Mouse (Mus musculus): Measurements from ENCODE around the gene Smcp. TPM values are rescaled to one million over a fixed set of nuclear protein-coding genes. Genes with fewer than 3 reads are reported as not detected.

Gene Smcp
- polyA plus RNA-seq, 1 experiment from 2014 or later = not detected

- Histone ChIP-seq H3K27ac (no peak overlapping the region), H3K36me3 (no peaks in the 10 kb centered on the region), H3K9me3 (no peaks in the 10 kb centered on the region), H3K4me1 (replicated peaks) (no peaks in the 10 kb centered on the region), H3K9ac (replicated peaks) (no peak overlapping the region), H3K4me2 (replicated peaks) (no peak overlapping the region), H3K4me3 (replicated peaks) (no peak overlapping the region), H3K27me3 (no peaks in the 10 kb centered on the region)
- no peak for ATAC-seq
- 53% methylated on average over 3 of the region's 3 CpGs for WGBS
Observed at GRCm38 (mm10) chr3:92583164-92583826, 5.5 kb downstream of the Smcp start.

GRCm38 (mm10) chr3:92579508-92579907, 9.3 kb downstream of the Smcp start:
- Histone ChIP-seq H3K27me3 (no peaks in the 10 kb centered on the region), H3K9ac (replicated peaks) (no peak overlapping the region), H3K4me3 (replicated peaks) (no peak overlapping the region), H3K36me3 (no peaks in the 10 kb centered on the region), H3K27ac (no peak overlapping the region), H3K9me3 (no peaks in the 10 kb centered on the region), H3K4me2 (replicated peaks) (no peak overlapping the region), H3K4me1 (replicated peaks) (no peaks in the 10 kb centered on the region)
- ATAC-seq = no peak
- WGBS = 67% methylated on average over 1 of the region's 1 CpGs

GRCm38 (mm10) chr3:92578652-92579413, 10.0 kb downstream of the Smcp start:
- no peak overlapping the region for H3K4me3 ChIP-seq (replicated peaks)
- WGBS = 49% methylated on average over 4 of the region's 4 CpGs
- H3K4me2 ChIP-seq (replicated peaks) = no peak overlapping the region
- no peak overlapping the region for H3K9ac ChIP-seq (replicated peaks)
- no peaks in the 10 kb centered on the region for H3K27me3 ChIP-seq
- H3K36me3 ChIP-seq = no peaks in the 10 kb centered on the region
- ATAC-seq = no peak
- H3K9me3 ChIP-seq = no peaks in the 10 kb centered on the region
- no peaks in the 10 kb centered on the region for H3K4me1 ChIP-seq (replicated peaks)
- H3K27ac ChIP-seq = no peak overlapping the region

GRCm38 (mm10) chr3:92573449-92574041, 15.3 kb downstream of the Smcp start, which contains the start of gene Ivl:
Gene Ivl (minus strand): TSS chr3:92573735.
- no peak within 1 kb of the TSS for H3K27ac ChIP-seq
- H3K9ac ChIP-seq (replicated peaks) = no peak within 1 kb of the TSS
- H3K4me1 ChIP-seq (replicated peaks) = no peaks in the 10 kb centered on the region
- no peaks in the 10 kb centered on the region for H3K27me3 ChIP-seq
- WGBS = 75% methylated on average over 1 of the region's 1 CpGs
- no peak for ATAC-seq
- H3K4me2 ChIP-seq (replicated peaks) = no peak within 1 kb of the TSS
- H3K4me3 ChIP-seq (replicated peaks) = no peak within 1 kb of the TSS
- H3K36me3 ChIP-seq = no peaks in the 10 kb centered on the region
- H3K9me3 ChIP-seq = no peaks in the 10 kb centered on the region

- Histone ChIP-seq H3K4me1 (replicated peaks) (no peaks in the 10 kb centered on the region), H3K27me3 (no peaks in the 10 kb centered on the region), H3K9ac (replicated peaks) (no peak overlapping the region), H3K4me2 (replicated peaks) (no peak overlapping the region), H3K9me3 (no peaks in the 10 kb centered on the region), H3K36me3 (no peaks in the 10 kb centered on the region), H3K27ac (no peak overlapping the region), H3K4me3 (replicated peaks) (no peak overlapping the region)
- ATAC-seq = no peak
- 79% methylated on average over 2 of the region's 2 CpGs for WGBS
Observed at GRCm38 (mm10) chr3:92572514-92573155, 16.2 kb downstream of the Smcp start.

GRCm38 (mm10) chr3:92568752-92569151, 20.0 kb downstream of the Smcp start:
- ATAC-seq = no peak
- H3K27ac ChIP-seq = no peak overlapping the region
- no peaks in the 10 kb centered on the region for H3K9me3 ChIP-seq
- 84% methylated on average over 2 of the region's 2 CpGs for WGBS
- no peaks in the 10 kb centered on the region for H3K27me3 ChIP-seq
- H3K4me3 ChIP-seq (replicated peaks) = no peak overlapping the region
- no peaks in the 10 kb centered on the region for H3K36me3 ChIP-seq
- H3K4me2 ChIP-seq (replicated peaks) = no peak overlapping the region
- H3K4me1 ChIP-seq (replicated peaks) = no peaks in the 10 kb centered on the region
- H3K9ac ChIP-seq (replicated peaks) = no peak overlapping the region

GRCm38 (mm10) chr3:92565418-92565817, 23.4 kb downstream of the Smcp start:
- Histone ChIP-seq H3K9ac (replicated peaks) (no peak overlapping the region), H3K36me3 (no peaks in the 10 kb centered on the region), H3K4me2 (replicated peaks) (no peak overlapping the region), H3K4me3 (replicated peaks) (no peak overlapping the region), H3K9me3 (no peaks in the 10 kb centered on the region), H3K27ac (no peak overlapping the region), H3K4me1 (replicated peaks) (no peaks in the 10 kb centered on the region), H3K27me3 (no peaks in the 10 kb centered on the region)
- no peak for ATAC-seq

GRCm38 (mm10) chr3:92534411-92534810, 54.4 kb downstream of the Smcp start, which contains the start of gene 2310046K23Rik:
Gene 2310046K23Rik (minus strand): TSS chr3:92534511.
- no peaks in the 10 kb centered on the region for H3K4me1 ChIP-seq (replicated peaks)
- H3K4me2 ChIP-seq (replicated peaks) = no peak within 1 kb of the TSS
- no peak for ATAC-seq
- no peaks in the 10 kb centered on the region for H3K36me3 ChIP-seq
- H3K27ac ChIP-seq = no peak within 1 kb of the TSS
- no peaks in the 10 kb centered on the region for H3K9me3 ChIP-seq
- no peak within 1 kb of the TSS for H3K4me3 ChIP-seq (replicated peaks)
- no peak within 1 kb of the TSS for H3K9ac ChIP-seq (replicated peaks)
- 89% methylated on average over 3 of the region's 3 CpGs for WGBS
- H3K27me3 ChIP-seq = no peaks in the 10 kb centered on the region

Other genes starting within 250 kb of the Smcp start
- gene Sprr2d, start 249.9 kb downstream of the Smcp start, polyA plus RNA-seq (2015; fragmentation: Nextera tagmentation; extraction: Ambion mirVana) = not detected in 2 replicates
- not detected in 2 replicates for gene Sprr2e, start 236.9 kb downstream of the Smcp start, polyA plus RNA-seq (2015; fragmentation: Nextera tagmentation; extraction: Ambion mirVana)
- gene Sprr2f, start 223.8 kb downstream of the Smcp start, polyA plus RNA-seq (2015; fragmentation: Nextera tagmentation; extraction: Ambion mirVana) = not detected in 2 replicates
- gene Sprr2h, start 203.3 kb downstream of the Smcp start, polyA plus RNA-seq (2015; fragmentation: Nextera tagmentation; extraction: Ambion mirVana) = not detected in 2 replicates
- not detected in 2 replicates for gene Sprr2i, start 181.0 kb downstream of the Smcp start, polyA plus RNA-seq (2015; fragmentation: Nextera tagmentation; extraction: Ambion mirVana)
- gene Sprr2j-ps, start 170.9 kb downstream of the Smcp start, polyA plus RNA-seq (2015; fragmentation: Nextera tagmentation; extraction: Ambion mirVana) = not detected in 2 replicates
- gene Gm9774, start 159.6 kb downstream of the Smcp start, polyA plus RNA-seq (2015; fragmentation: Nextera tagmentation; extraction: Ambion mirVana) = 9.8 and 12.0 TPM in 2 replicates
- not detected in 2 replicates for gene Sprr2k, start 156.4 kb downstream of the Smcp start, polyA plus RNA-seq (2015; fragmentation: Nextera tagmentation; extraction: Ambion mirVana)
- gene Sprr1b, start 150.2 kb downstream of the Smcp start, polyA plus RNA-seq (2015; fragmentation: Nextera tagmentation; extraction: Ambion mirVana) = not detected in 2 replicates
- gene Sprr3, start 130.3 kb downstream of the Smcp start, polyA plus RNA-seq (2015; fragmentation: Nextera tagmentation; extraction: Ambion mirVana) = not detected in 2 replicates
- gene Sprr1a, start 103.1 kb downstream of the Smcp start, polyA plus RNA-seq (2015; fragmentation: Nextera tagmentation; extraction: Ambion mirVana) = not detected in 2 replicates
- gene Sprr4, start 88.5 kb downstream of the Smcp start, polyA plus RNA-seq (2015; fragmentation: Nextera tagmentation; extraction: Ambion mirVana) = not detected in 2 replicates
- not detected in 2 replicates for gene 2310046K23Rik, start 54.5 kb downstream of the Smcp start, polyA plus RNA-seq (2015; fragmentation: Nextera tagmentation; extraction: Ambion mirVana)
- not detected in 2 replicates for gene Ivl, start 15.3 kb downstream of the Smcp start, polyA plus RNA-seq (2015; fragmentation: Nextera tagmentation; extraction: Ambion mirVana)
- gene 2210017I01Rik, start 18.5 kb upstream of the Smcp start, polyA plus RNA-seq (2015; fragmentation: Nextera tagmentation; extraction: Ambion mirVana) = not detected in 2 replicates
- gene Lce6a, start 32.7 kb upstream of the Smcp start, polyA plus RNA-seq (2015; fragmentation: Nextera tagmentation; extraction: Ambion mirVana) = not detected in 2 replicates
- gene Lce1a1, start 59.3 kb upstream of the Smcp start, polyA plus RNA-seq (2015; fragmentation: Nextera tagmentation; extraction: Ambion mirVana) = not detected in 2 replicates
- gene Lce1b, start 67.9 kb upstream of the Smcp start, polyA plus RNA-seq (2015; fragmentation: Nextera tagmentation; extraction: Ambion mirVana) = not detected in 2 replicates
- not detected in 2 replicates for gene Lce1a2, start 81.3 kb upstream of the Smcp start, polyA plus RNA-seq (2015; fragmentation: Nextera tagmentation; extraction: Ambion mirVana)
- gene Lce1c, start 90.2 kb upstream of the Smcp start, polyA plus RNA-seq (2015; fragmentation: Nextera tagmentation; extraction: Ambion mirVana) = not detected in 2 replicates
- not detected in 2 replicates for gene Lce1d, start 98.2 kb upstream of the Smcp start, polyA plus RNA-seq (2015; fragmentation: Nextera tagmentation; extraction: Ambion mirVana)
- not detected in 2 replicates for gene Lce1e, start 120.1 kb upstream of the Smcp start, polyA plus RNA-seq (2015; fragmentation: Nextera tagmentation; extraction: Ambion mirVana)
- not detected in 2 replicates for gene Lce1f, start 131.4 kb upstream of the Smcp start, polyA plus RNA-seq (2015; fragmentation: Nextera tagmentation; extraction: Ambion mirVana)
- not detected in 2 replicates for gene Gm38119, start 150.1 kb upstream of the Smcp start, polyA plus RNA-seq (2015; fragmentation: Nextera tagmentation; extraction: Ambion mirVana)
- not detected in 2 replicates for gene Lce1g, start 163.3 kb upstream of the Smcp start, polyA plus RNA-seq (2015; fragmentation: Nextera tagmentation; extraction: Ambion mirVana)
- not detected in 2 replicates for gene Lce1h, start 176.1 kb upstream of the Smcp start, polyA plus RNA-seq (2015; fragmentation: Nextera tagmentation; extraction: Ambion mirVana)
- gene Lce1i, start 189.9 kb upstream of the Smcp start, polyA plus RNA-seq (2015; fragmentation: Nextera tagmentation; extraction: Ambion mirVana) = not detected in 2 replicates
- gene Lce1j, start 201.5 kb upstream of the Smcp start, polyA plus RNA-seq (2015; fragmentation: Nextera tagmentation; extraction: Ambion mirVana) = not detected in 2 replicates
- gene Lce1k, start 218.9 kb upstream of the Smcp start, polyA plus RNA-seq (2015; fragmentation: Nextera tagmentation; extraction: Ambion mirVana) = not detected in 2 replicates
- gene Kprp, start 238.2 kb upstream of the Smcp start, polyA plus RNA-seq (2015; fragmentation: Nextera tagmentation; extraction: Ambion mirVana) = not detected in 2 replicates

Measured in midbrain, embryonic 13.5 days (tissue).